Mouse (Mus musculus) spleen, adult 2 months (tissue): ENCODE data around the gene Eng. TPM values are rescaled to one million over a fixed set of nuclear protein-coding genes. Genes with fewer than 3 reads are reported as not detected.

Experiments
- DNase-seq, 2 experiments: peaks; one replicate each; pipeline versions ENCODE4 v3.0.0 to v3.0.0-alpha.2; 2012 to 2021; ENCODE audit warnings: low spot score in 2 of 2, low read depth in 1 of 2
- H3K27ac ChIP-seq: fragments of 200-500 bp; 2 replicates; pipeline ENCODE4 v1.5.1; 2012; ENCODE audit warnings: low read length, inconsistent platforms; ENCODE audit not compliant: insufficient read depth
- H3K27me3 ChIP-seq: fragments of 200-500 bp; 2 replicates; pipeline ENCODE4 v1.6.1; 2012; ENCODE audit warnings: mild to moderate bottlenecking, moderate library complexity, low read length, inconsistent platforms; ENCODE audit not compliant: control insufficient read depth, insufficient read depth
- H3K36me3 ChIP-seq: fragments of 200-500 bp; 2 replicates; pipeline ENCODE4 v1.6.1; 2012; ENCODE audit warnings: mild to moderate bottlenecking, low read length, inconsistent platforms; ENCODE audit not compliant: control insufficient read depth, insufficient read depth
- H3K4me1 ChIP-seq: fragments of 200-500 bp; 2 replicates; pipeline ENCODE4 v1.6.1; 2011; ENCODE audit warnings: inconsistent platforms; ENCODE audit not compliant: control insufficient read depth, insufficient read depth, insufficient read length
- H3K4me3 ChIP-seq: fragments of 200-500 bp; 2 replicates; pipeline ENCODE4 v1.5.1; 2011; ENCODE audit warnings: mild to moderate bottlenecking, inconsistent platforms; ENCODE audit not compliant: insufficient read depth, insufficient read length; ENCODE audit errors: extremely low read depth
- CTCF ChIP-seq: fragments of 200-500 bp; IDR thresholded peaks from 2 replicates; pipeline ENCODE4 v1.5.1; 2011; ENCODE audit warnings: mild to moderate bottlenecking, inconsistent platforms; ENCODE audit not compliant: insufficient read depth, insufficient read length, insufficient replicate concordance; ENCODE audit errors: extremely low read depth
- POLR2A ChIP-seq: fragments of 200-500 bp; IDR thresholded peaks from 2 replicates; pipeline ENCODE4 v1.6.1; 2011; ENCODE audit warnings: low read depth, low read length, inconsistent platforms
- WGBS: fragments of 180-500 bp; shearing (Covaris S2); methylation state at CpG from one replicate; pipeline ENCODE4 v1.1.7; 2018; 5-methylcytosine and 5-hydroxymethylcytosine counted together
- polyA plus RNA-seq: library from polyadenylated mRNA; depleted of rRNA; stranded (reverse); fragments of >200 nt; gene quantifications from 2 replicates; pipeline ENCODE4 v1.2.3, GENCODE M21; 2012

The Eng gene
- polyA plus RNA-seq, 1 experiment: 132 TPM

- H3K27ac ChIP-seq: no peak overlapping the region
- peaks cover 32% of the 10 kb centered on the region for H3K36me3 ChIP-seq
- no peak overlapping the region for H3K4me3 ChIP-seq
- no peaks in the 10 kb centered on the region for H3K27me3 ChIP-seq
- 94% methylated on average over 7 of the region's 7 CpGs for WGBS
- peaks cover 5% of the 10 kb centered on the region; the same call in 1 of the 2 replicates for H3K4me1 ChIP-seq
- no peak for DNase-seq
- no peak for TF ChIP-seq CTCF
- TF ChIP-seq POLR2A: no peak
These were observed 58.6 kb downstream of the Eng start for GRCm38 (mm10) chr2:32705018-32705417.

- no peaks in the 10 kb centered on the region for H3K27me3 ChIP-seq
- no peak overlapping the region for H3K4me3 ChIP-seq
- no peak for DNase-seq
- peaks cover 34% of the 10 kb centered on the region for H3K36me3 ChIP-seq
- TF ChIP-seq POLR2A (no peak), CTCF (no peak)
- peaks cover 15% of the 10 kb centered on the region; the same call in 1 of the 2 replicates for H3K4me1 ChIP-seq
- 92% methylated on average over 6 of the region's 6 CpGs for WGBS
- no peak overlapping the region for H3K27ac ChIP-seq
These were observed 60.6 kb downstream of the Eng start for GRCm38 (mm10) chr2:32706971-32707370.

- H3K4me3 ChIP-seq: no peak overlapping the region
- WGBS: 9% methylated on average over 3 of the region's 3 CpGs
- peak; percentile 62 to 63 for DNase-seq
- H3K36me3 ChIP-seq: peaks cover 34% of the 10 kb centered on the region
- H3K27ac ChIP-seq: no peak overlapping the region
- no peaks in the 10 kb centered on the region for H3K27me3 ChIP-seq
- TF ChIP-seq CTCF (peak; percentile 77; the same call in 1 of the 2 replicates), POLR2A (no peak)
- H3K4me1 ChIP-seq: peaks cover 17% of the 10 kb centered on the region; the same call in 1 of the 2 replicates
These were observed 62.2 kb downstream of the Eng start for GRCm38 (mm10) chr2:32708643-32709042.

GRCm38 (mm10) chr2:32709521-32710137, 63.2 kb downstream of the Eng start:
- Histone ChIP-seq H3K36me3 (peaks cover 34% of the 10 kb centered on the region), H3K27me3 (no peaks in the 10 kb centered on the region), H3K4me3 (no peak overlapping the region), H3K27ac (peak overlapping the region; percentile 49), H3K4me1 (peaks cover 27% of the 10 kb centered on the region; the same call in 1 of the 2 replicates)
- no peak for DNase-seq
- 82% methylated on average over 20 of the region's 20 CpGs for WGBS
- TF ChIP-seq POLR2A (no peak), CTCF (no peak)

- WGBS: 14% methylated on average over 5 of the region's 5 CpGs
- Histone ChIP-seq H3K27ac (peak overlapping the region; percentile 49), H3K27me3 (no peaks in the 10 kb centered on the region), H3K4me1 (peaks cover 34% of the 10 kb centered on the region; the same call in 1 of the 2 replicates), H3K4me3 (peak overlapping the region; percentile 16; the same call in 1 of the 2 replicates), H3K36me3 (peaks cover 33% of the 10 kb centered on the region)
- peak in 1 of 2 experiments; percentile 58 for DNase-seq
- TF ChIP-seq POLR2A (no peak), CTCF (no peak)
These were observed 64.0 kb downstream of the Eng start for GRCm38 (mm10) chr2:32710425-32710824.

- Histone ChIP-seq H3K4me1 (peaks cover 36% of the 10 kb centered on the region; the same call in 1 of the 2 replicates), H3K36me3 (peaks cover 26% of the 10 kb centered on the region), H3K27ac (peak overlapping the region; percentile 84), H3K4me3 (peak overlapping the region; percentile 99), H3K27me3 (no peaks in the 10 kb centered on the region)
- TF ChIP-seq POLR2A (no peak), CTCF (no peak)
- DNase-seq: no peak
- 13% methylated on average over 9 of the region's 9 CpGs for WGBS
These were observed 65.1 kb downstream of the Eng start for GRCm38 (mm10) chr2:32711301-32712056.
